Mouse (Mus musculus): ENCODE measurements around the gene Zfp287. TPM values are rescaled to one million over a fixed set of nuclear protein-coding genes. Genes with fewer than 3 reads are reported as not detected.

The Zfp287 gene
- polyA plus RNA-seq, 1 experiment from 2014 or later, result 22.5 TPM

DNA sequence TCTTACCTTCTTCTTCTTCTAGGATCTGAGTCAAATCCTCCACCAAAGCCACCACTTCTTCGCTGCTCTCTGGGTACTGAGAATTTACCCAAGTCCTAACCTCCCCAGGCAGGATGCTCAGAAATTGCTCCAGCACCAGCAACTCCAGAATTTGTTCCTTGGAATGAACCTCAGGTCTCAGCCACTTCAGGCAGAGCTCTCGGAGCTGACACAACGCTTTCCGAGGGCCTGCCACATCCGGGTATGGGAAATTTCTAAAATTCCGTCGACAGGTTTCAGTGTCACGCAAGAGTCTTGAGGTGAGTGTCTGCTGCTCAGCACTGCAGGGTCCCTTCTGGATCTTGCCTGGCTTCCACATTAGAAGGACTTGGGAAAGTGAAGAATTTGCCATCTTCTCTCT is 3.4 kb downstream of the Zfp287 start:
- Histone ChIP-seq H3K9me3 (replicated peaks; ENCODE audit: control insufficient read depth, low read length, poor library complexity, severe bottlenecking) (no peaks in the 10 kb centered on the region), H3K4me3 (ENCODE audit: low read depth, low read length) (no peak overlapping the region), H3K36me3 (ENCODE audit: control insufficient read depth, insufficient read depth, low read length) (peaks cover 28% of the 10 kb centered on the region), H3K4me1 (ENCODE audit: control insufficient read depth, insufficient read depth, low read length) (peaks cover 15% of the 10 kb centered on the region), H3K27me3 (ENCODE audit: control insufficient read depth, insufficient read depth, low read depth, low read length) (no peaks in the 10 kb centered on the region), H3K27ac (ENCODE audit: low read length) (no peak overlapping the region), H3K4me2 (ENCODE audit: low read length) (no peak overlapping the region), H3K9ac (ENCODE audit: low read depth, low read length) (no peak overlapping the region)
- no peak for ATAC-seq
- 96% methylated on average over 8 of the region's 8 CpGs for WGBS

DNA sequence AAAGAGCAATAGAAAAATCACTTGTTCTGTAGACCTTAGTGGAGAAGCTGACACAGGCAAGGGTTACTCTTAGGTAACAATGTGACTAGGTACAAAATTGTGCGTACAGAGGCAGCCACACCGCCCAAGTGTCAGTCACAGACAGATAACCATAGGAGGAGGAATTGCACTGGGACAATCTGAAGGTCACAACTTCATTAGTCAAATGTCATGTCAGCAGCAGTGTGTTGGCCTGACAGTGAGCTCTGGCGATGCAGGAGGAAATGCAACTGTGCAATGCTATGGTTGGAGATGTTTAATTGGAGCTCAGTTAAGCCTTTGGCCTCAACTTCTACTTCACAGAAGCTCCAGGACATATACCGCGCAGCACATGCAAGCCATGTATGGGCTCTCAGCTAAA is 21.0 kb downstream of the Zfp287 start:
- 96% methylated on average over 5 of the region's 5 CpGs for WGBS
- no peaks in the 10 kb centered on the region for H3K27me3 ChIP-seq (ENCODE audit: control insufficient read depth, insufficient read depth, low read depth, low read length)
- ATAC-seq, result no peak
- no peak overlapping the region for H3K9ac ChIP-seq (ENCODE audit: low read depth, low read length)
- H3K27ac ChIP-seq (ENCODE audit: low read length), result no peak overlapping the region
- no peaks in the 10 kb centered on the region for H3K4me1 ChIP-seq (ENCODE audit: control insufficient read depth, insufficient read depth, low read length)
- no peak overlapping the region for H3K4me2 ChIP-seq (ENCODE audit: low read length)
- peaks cover 28% of the 10 kb centered on the region for H3K36me3 ChIP-seq (ENCODE audit: control insufficient read depth, insufficient read depth, low read length)
- no peak overlapping the region for H3K4me3 ChIP-seq (ENCODE audit: low read depth, low read length)
- H3K9me3 ChIP-seq (replicated peaks; ENCODE audit: control insufficient read depth, low read length, poor library complexity, severe bottlenecking), result no peaks in the 10 kb centered on the region

DNA sequence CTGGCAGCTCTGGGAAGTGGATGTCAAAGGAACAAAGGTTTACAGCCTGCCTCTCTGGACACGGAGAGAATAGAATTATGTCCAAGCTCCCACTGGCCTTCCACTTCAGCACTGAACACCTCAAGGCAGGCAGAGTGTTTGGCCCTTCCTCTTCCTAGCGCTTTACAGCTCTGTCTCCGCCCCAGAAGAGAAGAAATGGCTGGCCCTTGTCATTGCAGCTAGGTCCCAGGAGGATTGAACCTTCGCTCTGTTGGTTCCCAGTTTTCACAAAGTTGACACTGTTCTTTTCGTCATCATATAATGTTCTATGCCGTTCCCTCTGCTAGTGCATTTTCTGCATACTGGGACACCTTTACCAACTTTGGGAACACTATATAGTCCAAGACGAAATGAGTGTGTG is 23.5 kb downstream of the Zfp287 start:
- no peak overlapping the region for H3K4me2 ChIP-seq (ENCODE audit: low read length)
- H3K9ac ChIP-seq (ENCODE audit: low read depth, low read length), result no peak overlapping the region
- no peaks in the 10 kb centered on the region for H3K9me3 ChIP-seq (replicated peaks; ENCODE audit: control insufficient read depth, low read length, poor library complexity, severe bottlenecking)
- 81% methylated on average over 7 of the region's 7 CpGs for WGBS
- peaks cover 9% of the 10 kb centered on the region for H3K36me3 ChIP-seq (ENCODE audit: control insufficient read depth, insufficient read depth, low read length)
- no peaks in the 10 kb centered on the region for H3K27me3 ChIP-seq (ENCODE audit: control insufficient read depth, insufficient read depth, low read depth, low read length)
- ATAC-seq, result no peak
- no peak overlapping the region for H3K4me3 ChIP-seq (ENCODE audit: low read depth, low read length)
- H3K27ac ChIP-seq (ENCODE audit: low read length), result no peak overlapping the region
- no peaks in the 10 kb centered on the region for H3K4me1 ChIP-seq (ENCODE audit: control insufficient read depth, insufficient read depth, low read length)

DNA sequence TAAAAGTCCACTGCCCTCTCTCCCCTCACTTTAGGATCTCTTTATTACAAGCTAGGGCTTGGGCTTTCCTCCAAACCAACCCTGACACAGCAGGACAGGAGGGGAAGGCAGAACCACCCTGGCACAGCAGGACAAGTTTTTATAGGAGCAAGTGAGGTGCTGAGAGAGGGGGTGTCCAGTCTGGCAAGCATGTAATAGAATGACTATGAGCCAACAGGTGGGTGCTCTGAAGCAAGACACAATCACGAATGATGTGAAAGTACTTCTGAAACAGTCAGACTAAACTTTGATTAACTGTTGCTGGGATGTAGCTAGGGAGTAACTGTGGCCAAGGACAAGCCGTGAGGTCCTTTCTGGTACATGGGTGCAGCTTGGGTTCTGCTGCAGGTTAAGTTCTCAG is 25.6 kb downstream of the Zfp287 start:
- Histone ChIP-seq H3K27ac (ENCODE audit: low read length) (no peak overlapping the region), H3K9me3 (replicated peaks; ENCODE audit: control insufficient read depth, low read length, poor library complexity, severe bottlenecking) (no peaks in the 10 kb centered on the region), H3K4me3 (ENCODE audit: low read depth, low read length) (no peak overlapping the region), H3K9ac (ENCODE audit: low read depth, low read length) (no peak overlapping the region), H3K4me2 (ENCODE audit: low read length) (no peak overlapping the region), H3K4me1 (ENCODE audit: control insufficient read depth, insufficient read depth, low read length) (no peaks in the 10 kb centered on the region), H3K36me3 (ENCODE audit: control insufficient read depth, insufficient read depth, low read length) (peaks cover 6% of the 10 kb centered on the region; the same call in 1 of the 2 replicates), H3K27me3 (ENCODE audit: control insufficient read depth, insufficient read depth, low read depth, low read length) (no peaks in the 10 kb centered on the region)
- ATAC-seq, result no peak
- 91% methylated on average over 2 of the region's 2 CpGs for WGBS

DNA sequence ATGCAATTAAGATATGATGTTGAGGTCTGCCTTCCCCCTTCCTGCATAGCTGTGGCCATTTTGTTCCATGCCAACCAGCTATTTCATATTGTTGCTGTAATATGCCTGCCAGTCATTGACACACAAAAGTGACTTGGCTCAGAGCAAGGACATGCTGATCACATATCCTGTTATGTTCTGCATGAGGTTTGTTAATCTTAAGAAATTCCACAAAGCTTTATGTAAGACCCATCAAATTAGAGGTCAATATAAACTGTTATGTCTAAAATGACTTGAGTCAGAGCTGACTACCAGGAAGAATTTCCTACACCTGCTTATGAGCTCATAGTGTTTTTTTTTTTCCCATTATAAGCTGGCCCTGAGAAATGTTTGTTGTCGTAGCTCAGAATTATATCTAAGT is 30.5 kb downstream of the Zfp287 start:
- Histone ChIP-seq H3K4me3 (ENCODE audit: low read depth, low read length) (no peak overlapping the region), H3K27ac (ENCODE audit: low read length) (no peak overlapping the region), H3K4me1 (ENCODE audit: control insufficient read depth, insufficient read depth, low read length) (no peaks in the 10 kb centered on the region), H3K9me3 (replicated peaks; ENCODE audit: control insufficient read depth, low read length, poor library complexity, severe bottlenecking) (no peaks in the 10 kb centered on the region), H3K9ac (ENCODE audit: low read depth, low read length) (no peak overlapping the region), H3K27me3 (ENCODE audit: control insufficient read depth, insufficient read depth, low read depth, low read length) (no peaks in the 10 kb centered on the region), H3K36me3 (ENCODE audit: control insufficient read depth, insufficient read depth, low read length) (0 out of 2 replicates have a peak, but pooled peaks cover 3% of the 10 kb centered on the region), H3K4me2 (ENCODE audit: low read length) (no peak overlapping the region)
- ATAC-seq, result no peak
- 78% methylated on average over 1 of the region's 1 CpGs for whole genome bisulfite sequencing

DNA sequence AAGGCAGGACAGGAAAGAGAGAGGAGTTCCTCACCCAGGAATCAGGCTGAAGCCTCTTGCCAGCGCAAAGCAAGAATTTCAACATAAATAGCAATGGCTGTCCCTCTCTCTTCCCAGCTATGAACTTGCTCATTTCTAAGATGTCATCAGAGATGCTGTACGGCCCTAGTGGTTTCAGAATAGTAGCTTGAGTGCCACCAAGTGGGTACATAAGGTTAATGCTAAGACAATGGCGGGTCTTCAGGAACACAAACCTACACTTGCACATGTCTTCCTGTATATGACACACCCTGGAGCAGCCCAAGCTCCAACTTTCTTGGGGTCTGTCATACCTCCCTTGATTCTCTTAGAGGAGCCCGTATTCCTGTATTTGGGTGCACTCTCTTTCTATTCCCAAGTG is 32.0 kb downstream of the Zfp287 start:
- H3K36me3 ChIP-seq (ENCODE audit: control insufficient read depth, insufficient read depth, low read length), result 0 out of 2 replicates have a peak, but pooled peaks cover 3% of the 10 kb centered on the region
- no peak overlapping the region for H3K4me3 ChIP-seq (ENCODE audit: low read depth, low read length)
- no peaks in the 10 kb centered on the region for H3K9me3 ChIP-seq (replicated peaks; ENCODE audit: control insufficient read depth, low read length, poor library complexity, severe bottlenecking)
- no peaks in the 10 kb centered on the region for H3K4me1 ChIP-seq (ENCODE audit: control insufficient read depth, insufficient read depth, low read length)
- WGBS, result 58% methylated on average over 4 of the region's 4 CpGs
- no peak overlapping the region for H3K27ac ChIP-seq (ENCODE audit: low read length)
- H3K27me3 ChIP-seq (ENCODE audit: control insufficient read depth, insufficient read depth, low read depth, low read length), result no peaks in the 10 kb centered on the region
- no peak for ATAC-seq
- H3K4me2 ChIP-seq (ENCODE audit: low read length), result no peak overlapping the region
- H3K9ac ChIP-seq (ENCODE audit: low read depth, low read length), result no peak overlapping the region

DNA sequence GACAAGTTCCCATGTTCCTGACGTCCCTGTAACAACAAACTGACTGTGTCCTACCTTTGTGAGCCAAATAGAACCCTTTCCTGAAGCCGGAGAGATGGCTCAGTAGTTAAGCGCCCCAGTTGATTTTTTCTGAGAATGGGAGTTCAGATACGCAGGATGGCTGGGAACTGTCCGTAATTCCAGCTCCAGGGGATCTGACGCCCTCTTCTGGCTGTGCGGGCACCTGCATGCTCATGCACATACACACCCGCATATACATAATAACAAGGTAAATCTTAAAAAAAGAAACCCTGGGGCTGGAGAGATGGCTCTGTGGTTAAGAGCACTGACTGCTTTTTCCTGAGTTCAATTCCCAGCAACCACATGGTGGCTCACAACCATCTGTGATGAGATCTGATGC is 36.6 kb downstream of the Zfp287 start:
- Histone ChIP-seq H3K9ac (ENCODE audit: low read depth, low read length) (no peak overlapping the region), H3K27ac (ENCODE audit: low read length) (no peak overlapping the region), H3K27me3 (ENCODE audit: control insufficient read depth, insufficient read depth, low read depth, low read length) (no peaks in the 10 kb centered on the region), H3K4me1 (ENCODE audit: control insufficient read depth, insufficient read depth, low read length) (no peaks in the 10 kb centered on the region), H3K4me2 (ENCODE audit: low read length) (no peak overlapping the region), H3K4me3 (ENCODE audit: low read depth, low read length) (no peak overlapping the region), H3K9me3 (replicated peaks; ENCODE audit: control insufficient read depth, low read length, poor library complexity, severe bottlenecking) (no peaks in the 10 kb centered on the region), H3K36me3 (ENCODE audit: control insufficient read depth, insufficient read depth, low read length) (0 out of 2 replicates have a peak, but pooled peaks cover 3% of the 10 kb centered on the region)
- ATAC-seq, result no peak
- 94% methylated on average over 8 of the region's 8 CpGs for WGBS

DNA sequence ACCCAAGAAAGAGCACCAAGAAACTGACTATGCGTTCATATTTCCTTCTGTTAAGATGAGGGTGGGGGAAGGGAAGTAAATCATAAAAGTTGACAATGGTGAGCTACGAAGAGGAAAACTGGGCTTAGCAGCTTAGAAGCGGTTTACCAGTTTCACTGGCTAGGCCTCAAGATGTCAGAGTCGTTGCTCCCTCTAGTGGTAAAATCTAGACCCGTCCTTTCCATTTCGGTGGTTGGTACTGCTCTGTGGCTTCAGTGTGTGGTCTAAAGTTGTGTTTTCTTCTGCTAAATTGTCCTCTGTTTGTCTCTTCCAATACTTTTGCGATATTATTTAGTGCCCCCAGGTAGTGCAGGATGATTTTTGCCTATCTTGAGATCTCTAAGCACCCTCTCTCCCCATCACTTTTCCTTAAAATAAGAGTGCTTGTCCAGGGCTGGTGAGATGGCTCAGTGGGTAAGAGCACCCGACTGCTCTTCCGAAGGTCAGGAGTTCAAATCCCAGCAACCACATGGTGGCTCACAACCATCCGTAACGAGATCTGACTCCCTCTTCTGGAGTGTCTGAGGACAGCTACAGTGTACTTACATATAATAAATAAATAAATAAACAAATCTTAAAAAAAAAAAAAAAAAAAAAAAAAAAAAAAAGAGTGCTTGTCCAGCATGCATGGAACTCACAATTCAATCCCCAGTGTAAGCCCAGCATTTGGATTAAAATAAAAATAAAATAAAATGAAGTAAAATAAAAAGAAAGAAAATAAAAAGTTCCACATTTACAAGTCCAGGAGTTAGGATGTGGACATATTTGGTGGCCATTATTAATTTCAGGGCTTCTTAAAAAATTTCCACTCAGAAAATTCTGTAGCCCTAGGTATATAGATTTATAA is 38.2 kb downstream of the Zfp287 start:
- no peak overlapping the region for H3K9ac ChIP-seq (ENCODE audit: low read depth, low read length)
- no peak overlapping the region for H3K4me2 ChIP-seq (ENCODE audit: low read length)
- H3K4me3 ChIP-seq (ENCODE audit: low read depth, low read length), result no peak overlapping the region
- no peaks in the 10 kb centered on the region for H3K36me3 ChIP-seq (ENCODE audit: control insufficient read depth, insufficient read depth, low read length)
- H3K27me3 ChIP-seq (ENCODE audit: control insufficient read depth, insufficient read depth, low read depth, low read length), result no peaks in the 10 kb centered on the region
- H3K27ac ChIP-seq (ENCODE audit: low read length), result no peak overlapping the region
- H3K9me3 ChIP-seq (replicated peaks; ENCODE audit: control insufficient read depth, low read length, poor library complexity, severe bottlenecking), result no peaks in the 10 kb centered on the region
- 23% methylated on average over 9 of the region's 11 CpGs for WGBS
- peak; percentile 84 for ATAC-seq
- H3K4me1 ChIP-seq (ENCODE audit: control insufficient read depth, insufficient read depth, low read length), result no peaks in the 10 kb centered on the region

DNA sequence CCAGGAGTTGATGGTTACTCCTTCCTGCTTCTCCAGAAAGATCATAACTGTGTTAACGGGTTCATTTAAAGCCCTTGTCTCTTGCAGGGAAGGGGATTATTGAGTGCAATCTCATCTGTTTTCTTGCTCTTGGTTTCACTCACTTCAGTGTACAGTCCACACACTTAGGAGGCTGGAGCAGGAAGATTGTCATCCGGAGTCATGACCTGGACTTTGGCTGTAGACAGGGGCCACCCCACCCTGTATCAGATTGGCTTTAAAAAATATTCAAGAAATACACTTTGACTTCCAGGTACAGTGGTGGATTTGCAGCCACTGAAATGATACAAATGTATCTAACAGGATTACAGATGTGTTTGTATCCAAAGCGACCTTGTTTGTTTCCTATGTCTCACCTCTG is 40.1 kb downstream of the Zfp287 start:
- Histone ChIP-seq H3K9me3 (replicated peaks; ENCODE audit: control insufficient read depth, low read length, poor library complexity, severe bottlenecking) (no peaks in the 10 kb centered on the region), H3K4me1 (ENCODE audit: control insufficient read depth, insufficient read depth, low read length) (no peaks in the 10 kb centered on the region), H3K27me3 (ENCODE audit: control insufficient read depth, insufficient read depth, low read depth, low read length) (no peaks in the 10 kb centered on the region), H3K4me3 (ENCODE audit: low read depth, low read length) (no peak overlapping the region), H3K4me2 (ENCODE audit: low read length) (no peak overlapping the region), H3K36me3 (ENCODE audit: control insufficient read depth, insufficient read depth, low read length) (no peaks in the 10 kb centered on the region), H3K9ac (ENCODE audit: low read depth, low read length) (no peak overlapping the region), H3K27ac (ENCODE audit: low read length) (no peak overlapping the region)
- ATAC-seq, result no peak
- WGBS, result 93% methylated on average over 3 of the region's 3 CpGs

Data from midbrain, embryonic 16.5 days (tissue).